Mouse (Mus musculus) induced T-regulatory cell, adult 2 months (primary cell): Measurements from ENCODE around the gene Xxylt1.

Experiments used
- DNase-seq: peaks from one replicate; pipeline ENCODE4 v3.0.0-alpha.2; 2012; ENCODE audit warnings: low read depth

Gene Xxylt1

DNA sequence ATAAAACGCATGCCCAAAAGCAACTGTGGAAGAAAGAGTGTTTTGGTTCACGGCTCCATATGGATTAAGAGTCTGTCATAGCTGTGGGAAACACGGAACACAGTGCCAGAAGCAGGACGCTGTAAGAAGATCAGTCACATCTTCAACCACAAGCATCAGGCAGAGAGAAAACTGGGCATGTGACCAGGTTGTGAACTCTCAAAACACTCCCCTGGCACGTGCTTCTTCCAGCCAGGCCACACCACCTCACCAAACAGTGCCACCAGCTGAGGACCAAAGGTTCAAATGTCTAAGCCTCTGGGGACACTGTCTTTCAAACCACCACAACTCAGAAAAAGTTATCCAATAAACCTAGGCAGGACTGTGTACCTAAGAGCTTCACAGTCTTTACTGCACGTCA is 93.0 kb downstream of the Xxylt1 start:
- DNase-seq, result no peak

DNA sequence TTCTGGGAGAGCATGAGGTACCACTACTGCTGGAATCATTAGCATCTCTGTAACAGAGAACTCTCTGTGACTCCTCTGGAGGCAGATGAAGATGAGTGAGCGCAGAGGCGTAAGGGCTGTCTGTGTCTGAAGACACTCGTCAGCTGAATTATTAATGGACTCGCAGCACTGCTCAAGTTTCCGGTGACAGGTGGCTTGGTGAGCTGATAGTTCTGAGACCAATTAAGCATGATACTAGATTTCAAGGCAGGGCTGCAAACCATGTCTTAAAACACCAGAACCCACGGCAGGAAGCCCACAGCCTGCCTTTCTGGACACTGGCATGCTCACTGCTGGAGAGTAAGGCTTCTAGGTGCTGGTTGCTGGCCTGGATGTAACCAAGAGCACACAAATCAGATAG is 93.5 kb downstream of the Xxylt1 start:
- no peak for DNase-seq

DNA sequence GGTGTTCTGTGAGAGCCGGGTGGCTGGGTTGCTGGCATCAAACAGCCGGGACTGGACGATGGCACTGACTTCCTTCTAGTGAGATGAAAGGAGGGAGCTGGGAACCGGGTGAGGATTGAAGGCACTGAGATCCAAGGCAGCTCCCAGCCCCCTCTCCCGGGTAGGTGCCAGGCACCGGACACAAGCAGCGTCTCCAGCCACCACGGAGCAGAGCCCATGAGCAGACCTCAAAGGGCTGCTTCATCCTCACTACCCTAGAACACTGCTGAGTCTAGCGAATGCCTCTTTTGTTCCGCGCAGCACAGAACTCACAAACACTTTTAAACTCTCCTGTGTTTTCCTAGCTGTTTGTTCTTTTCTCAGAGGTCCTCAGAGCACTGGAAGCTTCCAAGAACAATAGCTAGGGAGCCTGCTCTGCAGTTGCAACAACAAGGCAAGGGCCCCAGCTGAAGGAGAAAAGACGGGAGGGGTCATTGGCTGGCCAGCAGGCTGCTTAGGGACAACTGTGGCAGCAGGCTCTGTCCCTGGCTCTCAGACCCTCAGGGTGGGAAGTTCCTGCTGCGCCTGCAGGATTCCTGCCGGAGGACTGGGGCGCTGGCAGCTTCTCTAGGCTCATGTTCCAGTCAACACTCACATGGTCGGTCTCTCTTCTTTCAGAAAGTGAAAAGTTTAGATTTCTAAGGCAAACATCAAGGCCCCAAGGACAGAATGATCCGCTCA is 96.2 kb downstream of the Xxylt1 start:
- DNase-seq, result no peak

DNA sequence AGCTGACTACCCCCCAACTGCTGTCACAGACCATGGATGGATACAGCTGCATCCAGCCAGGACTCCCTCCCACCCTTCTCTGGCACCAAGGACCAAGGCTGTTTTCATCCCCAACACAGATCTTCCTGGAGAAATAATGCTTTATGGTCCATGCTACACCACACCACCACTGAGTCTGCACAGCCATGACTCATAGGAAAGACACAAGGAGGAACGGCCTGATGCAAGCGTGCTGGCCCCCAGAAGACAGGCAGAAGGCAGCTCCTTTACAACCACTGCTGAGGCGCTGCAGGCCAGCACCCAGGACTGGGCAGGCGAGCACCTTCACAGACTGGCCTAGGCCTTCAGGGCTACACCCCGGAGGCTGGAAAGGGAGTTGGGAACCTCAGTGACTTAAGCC is 97.1 kb downstream of the Xxylt1 start:
- no peak for DNase-seq

DNA sequence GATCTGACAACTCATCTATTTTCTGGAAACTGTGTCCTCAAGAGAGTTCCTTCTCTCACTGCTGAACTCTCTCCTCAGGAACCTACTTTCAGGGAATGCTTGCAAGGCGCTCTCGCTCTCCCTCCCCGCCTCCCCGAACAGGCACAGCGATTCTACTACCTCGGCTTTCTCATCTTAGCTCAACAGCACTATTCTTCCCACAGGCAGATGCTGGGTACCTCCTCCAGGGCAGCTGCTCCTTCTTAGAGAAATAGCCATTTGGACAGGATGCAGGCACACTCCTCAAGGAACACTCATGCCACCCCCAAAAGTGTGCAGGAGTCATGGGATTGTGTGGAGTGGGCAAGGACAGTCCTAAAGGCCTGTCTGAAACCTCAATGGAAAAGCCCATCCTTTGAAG is 97.5 kb downstream of the Xxylt1 start:
- DNase-seq, result no peak

DNA sequence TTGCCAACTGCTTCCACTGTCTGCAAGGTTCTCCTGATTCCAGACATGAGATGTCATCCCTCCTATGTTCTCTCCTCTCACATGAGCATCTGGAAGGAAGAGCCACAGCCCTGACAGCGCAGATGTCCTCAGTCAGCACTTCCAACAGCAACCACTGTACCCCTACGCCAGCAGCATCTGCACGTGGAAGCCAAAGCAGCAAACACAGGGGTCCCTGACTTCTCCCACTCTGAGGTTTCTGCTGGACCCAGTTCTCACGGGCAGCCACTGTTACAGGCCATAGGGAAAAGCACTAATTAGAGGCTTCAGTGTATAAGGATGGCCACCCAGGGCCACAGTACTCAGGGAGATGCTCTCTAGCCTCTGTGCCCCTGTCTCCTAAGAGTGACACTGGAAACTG is 98.0 kb downstream of the Xxylt1 start:
- no peak for DNase-seq

DNA sequence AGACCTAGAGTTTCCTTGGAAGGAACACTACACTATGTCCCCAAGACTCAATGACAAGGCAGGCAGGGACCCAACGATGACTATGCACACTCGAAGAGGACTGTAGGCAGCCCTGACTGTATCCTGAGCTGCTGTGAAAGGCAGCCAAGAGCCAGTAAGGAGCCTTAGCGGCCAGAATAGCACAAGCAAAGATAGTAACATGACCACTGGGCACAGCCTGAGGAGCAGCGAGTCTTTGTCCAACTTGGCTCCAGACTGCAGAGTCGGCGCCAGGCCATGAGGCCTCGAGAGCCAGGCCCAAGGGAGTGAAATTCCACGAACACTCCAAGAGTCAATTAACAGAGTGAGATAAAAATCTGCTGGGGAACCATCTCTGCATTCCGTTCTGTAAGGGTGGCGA is 99.9 kb downstream of the Xxylt1 start:
- no peak for DNase-seq

DNA sequence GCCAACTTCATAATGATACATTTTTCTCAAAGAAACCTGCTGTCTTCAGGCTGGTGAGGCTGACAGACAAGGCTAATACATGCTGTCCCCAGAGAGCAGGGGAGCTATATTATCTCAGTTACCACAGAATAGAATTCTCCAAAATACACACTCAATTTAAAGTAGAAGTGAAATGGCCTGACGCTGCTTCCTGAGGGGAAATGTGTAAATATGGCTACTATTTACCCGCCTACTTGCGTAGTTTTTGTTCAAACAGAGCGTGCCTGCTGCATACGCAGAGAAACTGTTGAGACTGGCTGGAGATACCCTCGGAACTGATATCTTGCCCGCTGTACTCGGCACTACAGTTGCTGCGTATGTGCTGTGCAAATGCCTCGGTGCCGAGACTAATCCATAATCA is 101.3 kb downstream of the Xxylt1 start:
- DNase-seq, result no peak

DNA sequence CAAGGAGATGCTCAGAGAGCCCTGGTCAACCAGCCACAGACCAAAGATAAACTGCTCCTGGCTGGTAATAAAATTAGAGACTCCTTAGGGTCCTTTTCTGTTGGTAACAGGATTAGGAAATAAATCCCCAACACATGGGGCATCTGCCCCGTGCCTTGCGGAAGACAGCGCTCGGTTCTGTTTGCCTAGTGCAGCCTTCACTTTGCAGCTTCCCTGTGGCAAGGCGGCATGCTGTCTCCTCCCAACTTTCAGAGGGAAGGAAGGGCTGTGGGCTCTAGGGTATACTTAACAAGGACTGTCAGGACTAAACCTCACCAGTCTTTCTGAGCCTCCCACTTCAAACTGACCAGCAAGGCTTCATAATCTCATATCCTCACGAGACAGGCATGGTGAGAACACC is 103.5 kb downstream of the Xxylt1 start:
- no peak for DNase-seq

DNA sequence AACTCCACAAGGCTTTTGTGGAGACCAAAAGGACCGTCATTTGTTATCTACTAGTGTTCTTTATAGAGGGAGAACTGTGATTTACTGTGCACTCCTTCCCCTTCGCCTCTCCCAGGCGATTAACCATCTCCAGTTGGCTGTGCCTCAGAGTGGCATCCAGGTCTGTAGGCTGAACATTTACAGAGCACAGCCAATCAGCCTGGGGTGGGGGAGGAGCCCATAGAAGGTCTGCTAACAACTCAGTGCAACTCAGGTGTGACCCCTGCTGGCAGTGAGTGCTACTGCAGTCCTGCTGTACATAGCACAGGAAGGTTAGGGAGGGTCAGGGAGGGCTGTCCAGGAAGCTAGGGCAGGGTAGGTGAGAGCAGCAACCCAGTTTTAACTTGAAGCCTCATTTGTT is 104.0 kb downstream of the Xxylt1 start:
- peak; percentile 92 for DNase-seq

DNA sequence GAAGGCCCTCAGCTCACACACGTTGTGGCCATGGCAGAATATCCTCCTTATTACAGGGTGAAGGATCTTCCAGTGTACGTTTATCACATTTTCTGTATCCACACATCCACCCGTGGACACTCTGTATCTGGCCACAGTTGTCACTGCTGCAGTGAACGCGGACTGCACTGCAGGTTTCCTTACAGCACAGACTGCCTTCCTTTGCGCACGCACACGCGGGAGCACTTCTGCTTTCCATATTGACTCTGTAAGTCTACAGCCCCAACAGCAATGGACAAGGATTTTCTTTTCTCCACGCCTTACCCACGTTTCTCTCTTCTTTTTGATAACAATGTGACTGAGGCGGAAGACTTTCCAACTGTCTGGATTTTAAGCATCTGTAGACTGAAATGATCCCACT is 106.7 kb downstream of the Xxylt1 start:
- DNase-seq, result no peak

DNA sequence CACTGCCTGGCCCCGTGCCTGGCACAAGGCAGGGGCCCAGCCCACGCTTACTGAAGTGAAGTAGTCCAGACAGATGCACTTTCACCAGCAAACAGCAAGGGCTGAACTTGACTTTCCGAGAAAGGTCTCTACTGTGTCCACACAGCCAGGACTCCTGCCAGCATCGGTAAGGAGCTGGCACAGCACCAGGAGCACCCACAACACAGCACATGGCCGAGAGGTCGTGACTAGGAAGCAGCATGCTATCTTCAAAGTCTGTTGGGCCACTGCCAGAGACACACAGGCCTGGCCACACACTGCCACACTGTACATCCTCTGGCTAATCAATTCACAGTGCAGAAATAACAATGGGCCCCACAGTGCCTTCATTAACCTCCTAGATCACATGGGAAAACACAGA is 107.8 kb downstream of the Xxylt1 start:
- DNase-seq, result no peak

DNA sequence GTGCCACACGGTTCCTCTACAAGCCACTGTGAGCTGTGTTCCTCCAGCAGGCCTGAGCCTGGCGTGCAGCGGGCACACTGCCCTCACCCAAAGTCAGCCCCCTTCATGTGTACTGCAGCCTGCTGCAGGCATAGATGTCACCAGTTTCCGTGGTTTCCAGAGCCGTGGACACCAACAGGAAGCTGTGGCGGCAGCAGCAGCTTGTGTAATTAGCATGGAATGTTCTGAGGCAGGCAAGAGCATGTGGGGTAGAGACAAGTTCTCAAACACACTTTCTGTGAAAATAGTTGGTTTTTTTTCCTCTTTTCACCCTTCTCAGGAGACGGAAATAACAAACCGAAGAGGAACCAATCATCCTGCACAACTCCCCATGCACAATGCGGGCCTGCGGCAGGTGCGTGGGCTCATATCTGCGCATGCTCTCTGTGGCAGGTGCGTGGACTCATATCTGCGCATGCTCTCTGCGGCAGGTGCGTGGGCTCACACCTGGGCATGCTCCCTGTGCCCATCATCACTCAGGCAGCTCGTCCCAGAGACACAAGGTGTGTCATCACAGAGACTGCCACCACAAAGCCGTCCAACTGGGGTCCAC is 109.2 kb downstream of the Xxylt1 start:
- peak; percentile 53 for DNase-seq

DNA sequence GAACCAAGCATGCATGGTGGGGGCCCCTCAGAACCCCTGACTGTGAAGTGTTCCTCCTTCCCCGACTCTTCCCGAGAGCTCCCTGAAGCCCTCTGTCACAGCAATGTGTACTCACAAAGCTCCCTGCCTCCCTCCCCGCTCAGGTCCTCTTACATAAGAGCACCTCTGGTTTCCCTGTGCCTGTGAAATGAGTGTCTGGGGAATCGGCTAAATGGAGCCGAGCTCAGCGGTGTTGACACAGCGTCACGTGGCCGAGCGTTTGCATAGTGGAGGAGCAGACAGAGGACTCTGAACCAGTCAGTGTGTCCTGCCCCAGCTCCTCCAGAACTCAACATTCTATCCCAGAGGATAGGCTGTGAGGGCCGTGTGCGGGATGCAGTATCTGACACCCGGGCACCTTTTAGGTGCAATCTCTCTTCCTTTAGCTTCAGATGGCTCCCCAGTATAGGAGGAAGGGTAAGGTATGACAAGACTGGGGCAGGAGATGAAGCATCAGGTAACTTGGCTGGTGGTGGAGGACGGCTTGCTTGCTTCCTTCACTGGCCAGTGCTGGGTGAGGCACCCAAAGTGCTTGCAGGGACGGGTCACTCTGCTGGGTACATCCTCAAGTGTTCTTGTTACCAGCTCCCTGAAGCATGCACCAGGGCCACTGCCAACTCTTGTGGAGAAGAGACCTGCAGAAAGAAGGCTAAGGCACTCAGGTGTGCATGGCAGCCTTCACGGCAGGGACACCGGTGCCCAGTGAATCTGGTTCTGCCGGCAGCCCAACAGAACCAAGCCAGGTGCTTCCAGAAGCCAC is 111.8 kb downstream of the Xxylt1 start:
- no peak for DNase-seq

DNA sequence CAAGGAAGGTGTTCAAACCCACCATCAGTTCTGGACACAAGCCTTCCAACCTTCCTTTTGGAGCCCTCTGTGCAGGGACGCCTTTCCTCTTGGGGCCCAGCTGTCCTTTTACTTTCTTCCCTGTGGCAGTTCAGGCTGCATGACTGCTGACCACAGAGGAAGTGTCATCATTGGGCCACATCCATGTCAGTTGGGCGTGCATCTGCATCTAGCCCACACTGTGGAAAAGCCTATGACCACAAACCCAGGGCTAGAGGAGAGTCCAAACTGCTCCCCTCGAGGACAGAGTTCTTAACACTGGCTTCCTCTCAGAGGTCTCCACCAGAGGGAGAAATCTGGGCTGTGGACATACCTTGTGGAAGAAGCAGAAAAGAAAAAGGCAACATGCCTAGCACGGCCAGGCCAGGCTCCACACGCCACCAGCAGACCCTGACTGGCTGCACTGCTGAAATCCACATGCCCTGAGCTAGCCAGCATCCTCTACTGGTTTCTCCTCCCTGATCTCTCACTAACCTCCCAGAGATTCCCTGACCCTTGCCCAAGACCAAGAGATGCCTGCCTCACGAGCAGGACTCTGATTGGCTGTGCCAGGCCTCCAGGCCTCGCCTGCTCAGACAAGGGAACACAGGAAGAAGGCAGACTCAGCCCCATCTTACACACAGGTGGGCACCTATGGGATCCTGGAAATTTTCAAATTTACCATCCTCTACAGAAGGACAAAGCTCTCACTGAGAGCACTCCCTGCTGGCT is 112.7 kb downstream of the Xxylt1 start:
- DNase-seq, result no peak

DNA sequence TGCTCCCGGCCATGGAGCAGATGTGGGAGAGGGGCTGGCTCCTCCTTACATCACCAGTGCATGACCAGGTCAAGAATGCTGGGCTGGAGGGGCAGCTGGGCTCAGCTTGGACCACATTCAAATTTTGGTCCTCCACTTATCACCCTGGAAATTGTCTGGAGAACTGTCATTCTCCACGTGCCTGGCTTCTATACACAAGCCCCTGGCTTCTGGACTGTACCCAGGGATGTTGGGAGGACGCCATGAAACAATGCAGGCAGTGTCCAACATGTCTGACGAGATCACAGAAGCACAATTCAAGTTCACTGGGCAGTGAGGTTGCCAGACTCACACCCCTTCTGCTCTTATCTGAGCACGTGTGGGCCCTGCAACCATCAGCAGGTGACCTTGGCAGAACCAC is 114.5 kb downstream of the Xxylt1 start:
- DNase-seq, result no peak

DNA sequence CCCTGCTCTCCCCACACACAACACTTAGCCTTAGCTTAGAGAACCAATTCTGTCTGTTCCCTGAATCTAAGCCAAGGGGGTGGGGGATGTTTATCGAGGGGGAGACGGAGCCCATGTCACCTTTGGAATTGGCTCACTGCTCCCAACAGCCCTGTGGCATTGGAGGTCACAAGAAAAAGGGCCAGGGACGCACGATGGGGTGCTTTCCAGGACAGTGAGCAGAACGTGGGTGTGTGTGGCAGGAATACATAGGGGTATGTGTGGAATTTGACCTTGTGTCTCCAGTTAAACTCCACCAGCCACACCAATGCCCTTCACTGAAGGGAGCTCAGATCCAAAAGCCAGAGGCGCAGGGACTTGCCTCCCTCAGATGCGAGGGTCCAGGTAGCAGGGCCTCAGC is 116.3 kb downstream of the Xxylt1 start:
- DNase-seq, result no peak

DNA sequence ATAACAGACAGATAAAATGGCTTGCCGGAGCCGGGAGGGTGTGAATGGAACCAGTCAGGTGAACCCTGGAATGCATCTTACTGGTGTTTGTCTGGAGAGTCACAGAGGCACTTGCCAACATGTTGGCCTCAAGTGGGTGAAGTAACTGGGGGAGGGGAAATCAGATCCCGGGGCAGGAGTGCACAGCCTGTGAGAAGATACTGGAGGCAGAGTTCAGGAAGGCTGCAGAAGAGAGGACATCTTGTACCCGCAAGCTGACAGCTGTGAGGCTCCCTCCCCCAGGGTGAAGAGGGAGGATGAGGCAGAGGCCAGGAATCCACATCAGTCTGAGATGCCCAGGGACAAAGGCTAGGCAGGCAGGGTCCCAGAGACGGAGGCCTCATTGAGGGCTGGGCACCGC is 116.8 kb downstream of the Xxylt1 start:
- DNase-seq, result no peak

DNA sequence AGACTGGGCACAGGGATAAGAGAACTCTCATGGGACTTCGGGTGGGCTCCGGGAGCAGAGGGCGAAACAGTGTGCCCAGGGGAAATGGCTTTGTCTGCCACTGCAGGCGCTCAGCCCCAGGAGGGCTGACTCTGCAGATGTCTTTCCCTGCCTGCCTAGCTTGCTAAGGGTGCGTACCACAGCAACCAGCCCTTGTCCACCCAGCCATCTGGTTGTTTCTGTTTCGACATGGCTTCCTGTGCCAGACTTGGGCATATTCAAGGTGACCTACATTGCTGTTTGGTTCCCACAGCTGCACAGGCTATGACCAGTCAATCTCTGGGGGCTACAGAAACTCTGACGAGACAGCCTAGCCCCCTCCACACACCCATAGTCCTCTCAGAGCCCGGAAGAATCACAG is 118.7 kb downstream of the Xxylt1 start:
- DNase-seq, result no peak

DNA sequence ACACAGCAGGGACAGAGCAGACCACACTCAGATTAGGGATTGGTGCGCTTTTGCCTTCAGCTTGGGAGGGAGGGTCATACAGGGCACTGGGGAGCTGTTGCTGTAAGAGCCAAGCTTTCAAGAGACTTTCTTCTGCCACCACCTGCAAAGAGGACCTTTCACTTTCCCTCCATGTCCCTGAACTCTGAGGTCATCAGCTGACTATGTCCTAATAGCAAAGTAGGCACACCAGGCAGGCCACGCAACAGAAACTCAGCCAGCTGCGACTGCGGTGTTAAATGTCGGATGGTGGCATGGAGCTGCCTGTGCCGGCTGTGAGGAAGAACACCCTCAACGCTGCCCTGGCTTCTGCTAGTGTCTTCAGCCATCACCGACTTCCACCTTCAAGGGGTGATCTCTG is 120.1 kb downstream of the Xxylt1 start:
- no peak for DNase-seq

DNA sequence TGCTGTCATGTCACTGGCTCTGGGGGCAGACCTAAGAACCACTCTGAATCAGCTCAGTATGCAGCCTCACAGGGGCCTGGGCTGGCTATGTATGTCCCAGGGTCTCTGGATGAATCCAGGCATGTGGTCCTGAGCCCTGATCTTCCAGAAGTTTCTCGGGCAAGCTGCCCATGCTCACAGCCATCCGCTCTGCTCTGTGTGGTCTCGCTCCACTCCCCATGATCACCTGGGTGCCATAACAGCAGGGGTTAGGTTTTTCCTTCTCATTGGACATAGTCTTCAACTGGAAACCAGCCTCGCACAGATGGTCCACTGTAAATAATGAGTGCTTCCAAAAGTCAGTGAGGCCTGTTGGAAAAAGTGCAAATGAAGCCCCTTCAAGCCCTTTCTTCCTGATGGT is 121.0 kb downstream of the Xxylt1 start:
- DNase-seq, result no peak

DNA sequence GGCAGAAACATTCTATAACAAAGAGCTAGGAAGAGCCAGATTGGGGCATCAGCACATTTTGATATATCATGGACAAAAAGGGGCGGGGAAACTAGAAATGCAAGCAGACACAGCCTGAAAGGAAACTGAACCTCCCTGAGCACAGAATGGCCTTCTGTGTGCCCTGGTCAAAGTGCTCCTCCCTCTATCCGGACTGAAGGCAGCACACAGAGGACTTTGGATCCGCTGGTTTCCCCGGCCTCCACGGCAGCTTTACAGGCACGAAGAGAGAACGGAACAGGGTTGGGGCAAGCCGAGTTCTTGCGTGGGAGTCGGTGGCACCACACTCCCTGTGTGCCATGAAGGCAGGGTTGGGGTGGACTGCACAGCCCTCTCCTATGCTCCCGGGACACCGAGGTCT is 121.5 kb downstream of the Xxylt1 start:
- no peak for DNase-seq

DNA sequence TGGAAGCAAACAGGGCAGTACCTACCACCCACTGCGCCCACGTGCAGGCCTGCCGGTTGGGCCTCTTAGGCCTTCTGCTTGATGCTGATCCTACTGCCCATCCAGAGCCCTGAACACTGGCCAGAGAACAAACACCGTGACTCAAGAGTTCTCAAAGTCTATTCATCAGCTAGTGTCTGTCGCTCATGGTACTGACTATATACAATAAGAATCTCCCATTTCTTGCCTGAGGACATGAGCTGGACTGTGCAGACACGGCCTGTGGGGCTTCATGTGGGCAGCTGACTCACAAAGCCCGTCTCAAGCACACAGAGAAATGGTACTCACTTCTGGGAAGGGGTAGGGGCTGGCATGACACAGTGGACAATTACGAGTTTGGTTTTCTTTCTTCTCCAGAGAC is 125.1 kb downstream of the Xxylt1 start:
- no peak for DNase-seq
